Mouse (Mus musculus): ENCODE measurements around the gene Tnfrsf22.

DNA sequence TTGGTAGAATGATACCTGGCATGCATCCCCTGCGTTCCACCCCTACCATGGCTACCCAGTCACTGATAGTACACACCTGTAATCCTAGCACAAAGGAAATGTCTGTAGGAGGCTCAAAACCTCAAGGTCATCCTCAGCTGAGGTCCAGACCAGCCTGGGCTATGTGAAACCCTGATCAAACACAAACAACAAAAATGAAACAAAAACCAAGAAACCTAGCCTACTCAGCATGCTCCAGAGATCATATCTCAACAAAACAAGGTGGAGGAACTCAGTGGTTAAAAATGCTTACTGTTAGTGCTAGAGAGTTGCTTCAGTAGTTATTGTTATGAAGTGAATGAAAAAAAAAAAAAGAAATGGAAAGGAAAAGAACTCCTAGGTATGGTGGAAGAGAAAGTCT is 20.9 kb downstream of the Tnfrsf22 start, which contains the start of gene Tnfrsf26:
- TF ChIP-seq CTCF (IDR thresholded peaks at IDR 0.05; ENCODE audit: extremely low read depth, insufficient read depth, low read length) (no peak), POLR2A (IDR thresholded peaks at IDR 0.05; ENCODE audit: extremely low read depth, insufficient read depth, low read length) (no peak)

Data from cortical plate, adult 2 months (tissue).